Mouse (Mus musculus) liver, adult 2 months (tissue): ENCODE results near the gene Spata13.

Source experiments
- CTCF ChIP-seq: fragments of 200-500 bp; IDR thresholded peaks from 2 replicates; pipeline ENCODE4 v1.5.1; 2011; ENCODE audit warnings: low read depth, low read length, control low read depth
- POLR2A ChIP-seq: fragments of 200-500 bp; IDR thresholded peaks from 2 replicates; pipeline ENCODE4 v1.6.1; 2011; ENCODE audit warnings: low read length, control low read depth; ENCODE audit not compliant: insufficient read depth; ENCODE audit errors: extremely low read depth

GRCm38 (mm10) chr14:60783196-60783595 is 149.4 kb downstream of the Spata13 start:
- TF ChIP-seq CTCF (no peak), POLR2A (no peak)
